Mouse (Mus musculus): ENCODE data around the gene E2f8. TPM values are rescaled to one million over a fixed set of nuclear protein-coding genes. Genes with fewer than 3 reads are reported as not detected.

E2f8 gene
- 1 to 10 TPM; 1.6 to 2.0 TPM for total RNA-seq (2021)
- long read RNA-seq, experiment 1, partial matches to known transcripts: 0 of 1 reads
- long read RNA-seq, experiment 1, other reads (novel, unspliced or antisense): 1 of 1 reads
- long read RNA-seq, experiment 2, partial matches to known transcripts: 0 of 1 reads
- long read RNA-seq, experiment 2, other reads (novel, unspliced or antisense): 0 of 1 reads

GRCm38 (mm10) chr7:48881486-48881885 lies at the start of gene E2f8:
Gene E2f8, minus strand, starts transcription at chr7:48881596.
- peak; percentile 84 for DNase-seq
- intact Hi-C loops (cut with DNase I; ENCODE audit: low total_unique reads): no loop called here

- intact Hi-C loops (cut with DNase I; ENCODE audit: low total_unique reads): no loop called here
- peak; percentile 10 for DNase-seq
Measured at GRCm38 (mm10) chr7:48930399-48930798, 49.0 kb upstream of the E2f8 start.

GRCm38 (mm10) chr7:48928364-48928763 lies 47.0 kb upstream of the E2f8 start:
- intact Hi-C loops (cut with DNase I; ENCODE audit: low total_unique reads): loop anchor here (10.0 kb wide), 1 partner anchor 186 kb away; no protein-coding TSS in a partner anchor

GRCm38 (mm10) chr7:48925214-48925613 lies 43.8 kb upstream of the E2f8 start:
- intact Hi-C loops (cut with DNase I; ENCODE audit: low total_unique reads): loop anchor here (10.0 kb wide), 1 partner anchor 190 kb away; no protein-coding TSS in a partner anchor
- DNase-seq: no peak

More at GRCm38 (mm10) chr7:48928364-48928763, 47.0 kb upstream of the E2f8 start:
- peak; percentile 46 for DNase-seq

GRCm38 (mm10) chr7:48923620-48924019 lies 42.2 kb upstream of the E2f8 start:
- DNase-seq: no peak

GRCm38 (mm10) chr7:48918389-48918788 lies 37.0 kb upstream of the E2f8 start:
- intact Hi-C loops (cut with DNase I; ENCODE audit: low total_unique reads): no loop called here
- DNase-seq: no peak

More at GRCm38 (mm10) chr7:48923620-48924019, 42.2 kb upstream of the E2f8 start:
- intact Hi-C loops (cut with DNase I; ENCODE audit: low total_unique reads): loop anchor here (10.0 kb wide), 1 partner anchor 191 kb away; no protein-coding TSS in a partner anchor

- intact Hi-C loops (cut with DNase I; ENCODE audit: low total_unique reads): no loop called here
- DNase-seq: no peak
Measured at GRCm38 (mm10) chr7:48917988-48918387, 36.6 kb upstream of the E2f8 start.

GRCm38 (mm10) chr7:48917463-48917862 lies 36.1 kb upstream of the E2f8 start:
- no peak for DNase-seq
- intact Hi-C loops (cut with DNase I; ENCODE audit: low total_unique reads): no loop called here

- intact Hi-C loops (cut with DNase I; ENCODE audit: low total_unique reads): no loop called here
- no peak for DNase-seq
Measured at GRCm38 (mm10) chr7:48914630-48915506, 33.5 kb upstream of the E2f8 start.

- no peak for DNase-seq
Measured at GRCm38 (mm10) chr7:48911146-48911545, 29.8 kb upstream of the E2f8 start.

GRCm38 (mm10) chr7:48910282-48910681 lies 28.9 kb upstream of the E2f8 start:
- no peak for DNase-seq
- intact Hi-C loops (cut with DNase I; ENCODE audit: low total_unique reads): no loop called here

More at GRCm38 (mm10) chr7:48911146-48911545, 29.8 kb upstream of the E2f8 start:
- intact Hi-C loops (cut with DNase I; ENCODE audit: low total_unique reads): no loop called here

- intact Hi-C loops (cut with DNase I; ENCODE audit: low total_unique reads): no loop called here
- DNase-seq: no peak
Measured at GRCm38 (mm10) chr7:48909342-48909671, 27.9 kb upstream of the E2f8 start.

GRCm38 (mm10) chr7:48908521-48909341 lies 27.3 kb upstream of the E2f8 start, which contains the start of gene Nav2:
Gene Nav2, plus strand, starts transcription at chr7:48908716.
- intact Hi-C loops (cut with DNase I; ENCODE audit: low total_unique reads): no loop called here
- no peak for DNase-seq

- intact Hi-C loops (cut with DNase I; ENCODE audit: low total_unique reads): no loop called here
- DNase-seq: no peak
Measured at GRCm38 (mm10) chr7:48902454-48902853, 21.1 kb upstream of the E2f8 start.

GRCm38 (mm10) chr7:48900408-48901167 lies 19.2 kb upstream of the E2f8 start:
- DNase-seq: no peak
- intact Hi-C loops (cut with DNase I; ENCODE audit: low total_unique reads): no loop called here

GRCm38 (mm10) chr7:48898416-48898815 lies 17.0 kb upstream of the E2f8 start:
- intact Hi-C loops (cut with DNase I; ENCODE audit: low total_unique reads): no loop called here
- no peak for DNase-seq

- intact Hi-C loops (cut with DNase I; ENCODE audit: low total_unique reads): no loop called here
- DNase-seq: no peak
Measured at GRCm38 (mm10) chr7:48897539-48898163, 16.3 kb upstream of the E2f8 start.

- no peak for DNase-seq
- intact Hi-C loops (cut with DNase I; ENCODE audit: low total_unique reads): no loop called here
Measured at GRCm38 (mm10) chr7:48896051-48896450, 14.7 kb upstream of the E2f8 start.

- DNase-seq: no peak
Measured at GRCm38 (mm10) chr7:48895475-48895874, 14.1 kb upstream of the E2f8 start.

More at GRCm38 (mm10) chr7:48895475-48895874, 14.1 kb upstream of the E2f8 start:
- intact Hi-C loops (cut with DNase I; ENCODE audit: low total_unique reads): no loop called here

Data from gastrocnemius, postnatal 14 days (tissue).